Mouse (Mus musculus): ENCODE measurements at regions not wholly inside any gene's neighbourhood (a gene's known extent, or its start where the extent isn't known, plus 50 kb on each side); places are given as distances from the start of the nearest gene placed in this dataset.
A peak's percentile ranks its signal among the peaks of the same experiment; 100 is the strongest.

- no peaks in the 10 kb centered on the region for H3K27me3 ChIP-seq (ENCODE audit: control insufficient read depth, insufficient read depth, low read length)
- H3K4me2 ChIP-seq (ENCODE audit: low read depth, low read length) = no peak overlapping the region
- no peaks in the 10 kb centered on the region for H3K36me3 ChIP-seq (ENCODE audit: control insufficient read depth, insufficient read depth)
- ATAC-seq (replicated peaks; ENCODE audit: extremely low read depth, insufficient read depth, low FRiP score) = no peak
- no peak overlapping the region for H3K27ac ChIP-seq (ENCODE audit: low read length)
- peaks cover 6% of the 10 kb centered on the region for H3K4me1 ChIP-seq (ENCODE audit: control insufficient read depth, insufficient read depth, low read length)
- H3K9ac ChIP-seq (ENCODE audit: low read length) = no peak overlapping the region
- 68% methylated on average over 3 of the region's 3 CpGs for WGBS
- no peak overlapping the region for H3K4me3 ChIP-seq (ENCODE audit: low read length)
- H3K9me3 ChIP-seq (replicated peaks; ENCODE audit: control insufficient read depth, low read length) = no peaks in the 10 kb centered on the region
Measured at GRCm38 (mm10) chr12:16092643-16093042, 275.9 kb upstream of the Trib2 start.

GRCm38 (mm10) chr12:16091336-16091735 is 274.6 kb upstream of the Trib2 start:
- Histone ChIP-seq H3K4me1 (ENCODE audit: control insufficient read depth, insufficient read depth, low read length) (peaks cover 6% of the 10 kb centered on the region), H3K9ac (ENCODE audit: low read length) (no peak overlapping the region), H3K36me3 (ENCODE audit: control insufficient read depth, insufficient read depth) (no peaks in the 10 kb centered on the region), H3K4me2 (ENCODE audit: low read depth, low read length) (0 out of 2 replicates have a peak overlapping the region, but pooled peaks have one; percentile 22), H3K4me3 (ENCODE audit: low read length) (no peak overlapping the region), H3K9me3 (replicated peaks; ENCODE audit: control insufficient read depth, low read length) (no peaks in the 10 kb centered on the region), H3K27me3 (ENCODE audit: control insufficient read depth, insufficient read depth, low read length) (no peaks in the 10 kb centered on the region), H3K27ac (ENCODE audit: low read length) (no peak overlapping the region)
- ATAC-seq (replicated peaks; ENCODE audit: extremely low read depth, insufficient read depth, low FRiP score) = no peak
- 31% methylated on average over 6 of the region's 6 CpGs for WGBS

DNA sequence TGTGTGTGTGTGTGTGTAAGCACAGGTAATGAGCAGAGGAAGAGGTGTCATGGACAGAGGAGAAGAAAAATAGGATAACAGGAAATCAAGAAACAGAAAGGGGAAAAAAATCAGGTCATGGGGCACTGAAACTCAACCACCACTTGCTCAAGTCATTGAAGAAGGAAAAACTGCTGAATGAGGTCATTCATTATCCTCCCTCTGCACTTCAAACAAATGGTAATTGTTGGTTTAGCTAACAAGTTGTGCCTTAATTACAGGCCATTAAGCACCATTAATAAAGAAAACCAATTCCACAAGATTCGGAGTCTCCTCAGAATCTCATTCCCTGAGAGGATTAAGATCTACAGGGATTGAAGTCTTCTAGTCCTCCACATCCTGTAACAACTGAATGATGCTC is 266.5 kb upstream of the Trib2 start:
- H3K9me3 ChIP-seq (replicated peaks; ENCODE audit: control insufficient read depth, low read length) = no peaks in the 10 kb centered on the region
- H3K27ac ChIP-seq (ENCODE audit: low read length) = no peak overlapping the region
- no peak overlapping the region for H3K4me3 ChIP-seq (ENCODE audit: low read length)
- H3K4me1 ChIP-seq (ENCODE audit: control insufficient read depth, insufficient read depth, low read length) = no peaks in the 10 kb centered on the region
- no peaks in the 10 kb centered on the region for H3K27me3 ChIP-seq (ENCODE audit: control insufficient read depth, insufficient read depth, low read length)
- no peak overlapping the region for H3K4me2 ChIP-seq (ENCODE audit: low read depth, low read length)
- no peak for ATAC-seq (replicated peaks; ENCODE audit: extremely low read depth, insufficient read depth, low FRiP score)
- no peak overlapping the region for H3K9ac ChIP-seq (ENCODE audit: low read length)
- WGBS = 79% methylated on average over 1 of the region's 1 CpGs
- no peaks in the 10 kb centered on the region for H3K36me3 ChIP-seq (ENCODE audit: control insufficient read depth, insufficient read depth)

- H3K36me3 ChIP-seq (ENCODE audit: control insufficient read depth, insufficient read depth) = no peaks in the 10 kb centered on the region
- no peaks in the 10 kb centered on the region for H3K9me3 ChIP-seq (replicated peaks; ENCODE audit: control insufficient read depth, low read length)
- H3K4me1 ChIP-seq (ENCODE audit: control insufficient read depth, insufficient read depth, low read length) = no peaks in the 10 kb centered on the region
- no peak for ATAC-seq (replicated peaks; ENCODE audit: extremely low read depth, insufficient read depth, low FRiP score)
- H3K9ac ChIP-seq (ENCODE audit: low read length) = no peak overlapping the region
- H3K27me3 ChIP-seq (ENCODE audit: control insufficient read depth, insufficient read depth, low read length) = no peaks in the 10 kb centered on the region
- WGBS = 85% methylated on average over 1 of the region's 1 CpGs
- H3K4me2 ChIP-seq (ENCODE audit: low read depth, low read length) = no peak overlapping the region
- H3K27ac ChIP-seq (ENCODE audit: low read length) = no peak overlapping the region
- no peak overlapping the region for H3K4me3 ChIP-seq (ENCODE audit: low read length)
Measured at GRCm38 (mm10) chr12:16077215-16077614, 260.5 kb upstream of the Trib2 start.

GRCm38 (mm10) chr12:16075962-16076361 is 259.2 kb upstream of the Trib2 start:
- Histone ChIP-seq H3K9ac (ENCODE audit: low read length) (no peak overlapping the region), H3K36me3 (ENCODE audit: control insufficient read depth, insufficient read depth) (no peaks in the 10 kb centered on the region), H3K27me3 (ENCODE audit: control insufficient read depth, insufficient read depth, low read length) (no peaks in the 10 kb centered on the region), H3K9me3 (replicated peaks; ENCODE audit: control insufficient read depth, low read length) (no peaks in the 10 kb centered on the region), H3K4me3 (ENCODE audit: low read length) (no peak overlapping the region), H3K4me2 (ENCODE audit: low read depth, low read length) (no peak overlapping the region), H3K4me1 (ENCODE audit: control insufficient read depth, insufficient read depth, low read length) (no peaks in the 10 kb centered on the region), H3K27ac (ENCODE audit: low read length) (no peak overlapping the region)
- 85% methylated on average over 2 of the region's 2 CpGs for WGBS
- no peak for ATAC-seq (replicated peaks; ENCODE audit: extremely low read depth, insufficient read depth, low FRiP score)

GRCm38 (mm10) chr12:16068940-16069339 is 252.2 kb upstream of the Trib2 start:
- no peak overlapping the region for H3K4me2 ChIP-seq (ENCODE audit: low read depth, low read length)
- H3K4me1 ChIP-seq (ENCODE audit: control insufficient read depth, insufficient read depth, low read length) = no peaks in the 10 kb centered on the region
- H3K9ac ChIP-seq (ENCODE audit: low read length) = no peak overlapping the region
- no peak overlapping the region for H3K27ac ChIP-seq (ENCODE audit: low read length)
- ATAC-seq (replicated peaks; ENCODE audit: extremely low read depth, insufficient read depth, low FRiP score) = no peak
- no peaks in the 10 kb centered on the region for H3K36me3 ChIP-seq (ENCODE audit: control insufficient read depth, insufficient read depth)
- WGBS = 77% methylated on average over 13 of the region's 13 CpGs
- no peaks in the 10 kb centered on the region for H3K9me3 ChIP-seq (replicated peaks; ENCODE audit: control insufficient read depth, low read length)
- no peaks in the 10 kb centered on the region for H3K27me3 ChIP-seq (ENCODE audit: control insufficient read depth, insufficient read depth, low read length)
- no peak overlapping the region for H3K4me3 ChIP-seq (ENCODE audit: low read length)

DNA sequence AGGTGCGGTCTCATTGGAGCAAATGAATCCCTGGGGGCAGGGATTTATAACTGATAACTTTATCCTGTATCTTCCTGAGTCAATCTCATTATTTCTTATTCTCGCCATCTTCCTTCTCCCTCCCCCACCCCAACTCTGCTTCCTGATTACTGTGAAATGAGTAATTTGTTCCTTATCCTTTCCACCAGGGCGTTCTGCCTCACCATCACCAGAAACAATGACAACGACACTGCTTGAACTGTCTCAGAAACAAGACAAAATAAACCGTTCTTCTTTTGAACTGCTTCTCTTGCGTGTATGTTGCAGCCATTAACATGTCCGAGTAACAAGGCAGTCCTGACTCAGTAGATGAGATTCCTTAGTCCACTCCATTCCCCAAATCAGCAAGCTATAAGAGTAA is 246.0 kb upstream of the Trib2 start:
- H3K27ac ChIP-seq (ENCODE audit: low read length) = no peak overlapping the region
- no peak overlapping the region for H3K4me2 ChIP-seq (ENCODE audit: low read depth, low read length)
- no peak overlapping the region for H3K9ac ChIP-seq (ENCODE audit: low read length)
- no peaks in the 10 kb centered on the region for H3K36me3 ChIP-seq (ENCODE audit: control insufficient read depth, insufficient read depth)
- WGBS = 78% methylated on average over 7 of the region's 7 CpGs
- H3K4me1 ChIP-seq (ENCODE audit: control insufficient read depth, insufficient read depth, low read length) = no peaks in the 10 kb centered on the region
- H3K9me3 ChIP-seq (replicated peaks; ENCODE audit: control insufficient read depth, low read length) = no peaks in the 10 kb centered on the region
- no peak for ATAC-seq (replicated peaks; ENCODE audit: extremely low read depth, insufficient read depth, low FRiP score)
- no peaks in the 10 kb centered on the region for H3K27me3 ChIP-seq (ENCODE audit: control insufficient read depth, insufficient read depth, low read length)
- H3K4me3 ChIP-seq (ENCODE audit: low read length) = no peak overlapping the region

DNA sequence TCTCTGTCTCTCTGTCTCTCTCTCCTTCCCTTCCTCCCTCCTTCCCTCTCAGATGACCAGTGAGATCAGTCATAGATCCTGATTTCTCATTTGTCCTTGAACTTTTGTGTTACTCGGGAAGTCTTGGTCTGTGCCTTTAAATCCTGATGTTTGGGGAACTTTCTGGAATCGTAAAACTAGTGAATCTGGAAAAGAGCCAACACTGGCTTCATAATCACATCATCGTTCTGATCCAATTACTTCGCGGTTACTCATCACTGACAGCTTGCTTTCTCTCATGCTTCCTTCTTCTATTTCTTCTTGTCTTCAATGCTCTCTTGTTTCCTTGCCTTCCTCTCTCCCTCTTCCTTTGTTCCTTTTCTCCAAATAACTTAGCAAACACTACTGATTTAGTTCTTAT is 243.7 kb upstream of the Trib2 start:
- no peaks in the 10 kb centered on the region for H3K27me3 ChIP-seq (ENCODE audit: control insufficient read depth, insufficient read depth, low read length)
- no peak overlapping the region for H3K4me3 ChIP-seq (ENCODE audit: low read length)
- H3K4me2 ChIP-seq (ENCODE audit: low read depth, low read length) = no peak overlapping the region
- H3K27ac ChIP-seq (ENCODE audit: low read length) = no peak overlapping the region
- no peaks in the 10 kb centered on the region for H3K9me3 ChIP-seq (replicated peaks; ENCODE audit: control insufficient read depth, low read length)
- H3K9ac ChIP-seq (ENCODE audit: low read length) = no peak overlapping the region
- no peak for ATAC-seq (replicated peaks; ENCODE audit: extremely low read depth, insufficient read depth, low FRiP score)
- 53% methylated on average over 5 of the region's 5 CpGs for WGBS
- no peaks in the 10 kb centered on the region for H3K36me3 ChIP-seq (ENCODE audit: control insufficient read depth, insufficient read depth)
- H3K4me1 ChIP-seq (ENCODE audit: control insufficient read depth, insufficient read depth, low read length) = no peaks in the 10 kb centered on the region

GRCm38 (mm10) chr12:16058255-16058654 is 241.5 kb upstream of the Trib2 start:
- no peaks in the 10 kb centered on the region for H3K9me3 ChIP-seq (replicated peaks; ENCODE audit: control insufficient read depth, low read length)
- H3K27me3 ChIP-seq (ENCODE audit: control insufficient read depth, insufficient read depth, low read length) = no peaks in the 10 kb centered on the region
- no peak overlapping the region for H3K27ac ChIP-seq (ENCODE audit: low read length)
- no peaks in the 10 kb centered on the region for H3K4me1 ChIP-seq (ENCODE audit: control insufficient read depth, insufficient read depth, low read length)
- no peak overlapping the region for H3K4me2 ChIP-seq (ENCODE audit: low read depth, low read length)
- no peak for ATAC-seq (replicated peaks; ENCODE audit: extremely low read depth, insufficient read depth, low FRiP score)
- H3K9ac ChIP-seq (ENCODE audit: low read length) = no peak overlapping the region
- H3K4me3 ChIP-seq (ENCODE audit: low read length) = no peak overlapping the region
- no peaks in the 10 kb centered on the region for H3K36me3 ChIP-seq (ENCODE audit: control insufficient read depth, insufficient read depth)
- WGBS = 96% methylated on average over 3 of the region's 3 CpGs

- Histone ChIP-seq H3K9me3 (replicated peaks; ENCODE audit: control insufficient read depth, low read length) (no peaks in the 10 kb centered on the region), H3K4me2 (ENCODE audit: low read depth, low read length) (no peak overlapping the region), H3K4me1 (ENCODE audit: control insufficient read depth, insufficient read depth, low read length) (no peaks in the 10 kb centered on the region), H3K27me3 (ENCODE audit: control insufficient read depth, insufficient read depth, low read length) (no peaks in the 10 kb centered on the region), H3K27ac (ENCODE audit: low read length) (no peak overlapping the region), H3K9ac (ENCODE audit: low read length) (no peak overlapping the region), H3K4me3 (ENCODE audit: low read length) (no peak overlapping the region), H3K36me3 (ENCODE audit: control insufficient read depth, insufficient read depth) (no peaks in the 10 kb centered on the region)
- no peak for ATAC-seq (replicated peaks; ENCODE audit: extremely low read depth, insufficient read depth, low FRiP score)
- WGBS = 59% methylated on average over 2 of the region's 2 CpGs
Measured at GRCm38 (mm10) chr12:16056831-16057230, 240.1 kb upstream of the Trib2 start.
